Mouse (Mus musculus) CH12.LX (cell line): ENCODE results near the gene Cd247.

Source experiments
- KAT2A ChIP-seq: IDR thresholded peaks from 2 replicates; pipeline ENCODE4 v1.6.1; 2012; ENCODE audit warnings: low read length, improper control_type of control experiment, inconsistent platforms; ENCODE audit not compliant: insufficient replicate concordance
- SMC3 ChIP-seq: IDR thresholded peaks from 2 replicates; pipeline ENCODE4 v1.6.1; 2011; ENCODE audit warnings: low read depth, low read length, improper control_type of control experiment

DNA sequence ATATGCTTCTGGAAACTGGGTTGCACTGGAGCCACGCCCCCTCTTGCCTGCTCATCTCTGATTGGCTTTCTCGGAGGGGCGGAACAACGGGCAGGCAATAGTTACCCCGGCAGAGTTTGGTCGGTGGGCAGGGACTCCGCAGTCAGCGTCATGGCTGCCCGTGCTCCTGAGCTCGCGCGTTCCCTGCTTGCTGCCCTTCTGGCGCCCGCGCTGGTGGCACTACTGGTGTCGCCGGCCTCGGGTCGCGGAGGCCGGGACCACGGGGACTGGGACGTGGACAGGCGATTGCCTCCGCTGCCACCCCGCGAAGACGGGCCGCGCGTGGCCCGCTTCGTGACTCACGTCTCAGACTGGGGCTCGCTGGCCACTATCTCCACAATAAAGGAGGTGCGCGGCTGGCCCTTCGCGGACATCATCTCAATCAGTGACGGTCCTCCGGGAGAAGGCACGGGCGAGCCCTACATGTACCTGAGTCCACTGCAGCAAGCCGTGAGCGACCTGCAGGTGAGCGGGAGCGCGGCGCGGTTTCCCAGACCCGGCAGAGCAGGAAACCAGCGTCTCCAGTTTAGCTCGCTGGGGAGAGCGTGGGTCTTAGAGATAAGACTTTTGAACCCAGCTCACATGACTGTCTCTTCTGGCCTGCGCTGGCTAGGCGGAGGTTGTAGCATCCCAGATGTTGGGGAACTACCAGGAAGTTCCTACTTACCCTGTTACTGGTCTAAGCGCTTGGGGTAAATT is 24.7 kb upstream of the Cd247 start, which contains the start of gene Creg1:
- TF ChIP-seq KAT2A: no peak
- TF ChIP-seq SMC3: no peak
